Mouse (Mus musculus): ENCODE measurements around the gene Sim1. TPM values are rescaled to one million over a fixed set of nuclear protein-coding genes. Genes with fewer than 3 reads are reported as not detected.

The Sim1 gene
- total and polyA plus RNA-seq, 3 experiments, result not detected

DNA sequence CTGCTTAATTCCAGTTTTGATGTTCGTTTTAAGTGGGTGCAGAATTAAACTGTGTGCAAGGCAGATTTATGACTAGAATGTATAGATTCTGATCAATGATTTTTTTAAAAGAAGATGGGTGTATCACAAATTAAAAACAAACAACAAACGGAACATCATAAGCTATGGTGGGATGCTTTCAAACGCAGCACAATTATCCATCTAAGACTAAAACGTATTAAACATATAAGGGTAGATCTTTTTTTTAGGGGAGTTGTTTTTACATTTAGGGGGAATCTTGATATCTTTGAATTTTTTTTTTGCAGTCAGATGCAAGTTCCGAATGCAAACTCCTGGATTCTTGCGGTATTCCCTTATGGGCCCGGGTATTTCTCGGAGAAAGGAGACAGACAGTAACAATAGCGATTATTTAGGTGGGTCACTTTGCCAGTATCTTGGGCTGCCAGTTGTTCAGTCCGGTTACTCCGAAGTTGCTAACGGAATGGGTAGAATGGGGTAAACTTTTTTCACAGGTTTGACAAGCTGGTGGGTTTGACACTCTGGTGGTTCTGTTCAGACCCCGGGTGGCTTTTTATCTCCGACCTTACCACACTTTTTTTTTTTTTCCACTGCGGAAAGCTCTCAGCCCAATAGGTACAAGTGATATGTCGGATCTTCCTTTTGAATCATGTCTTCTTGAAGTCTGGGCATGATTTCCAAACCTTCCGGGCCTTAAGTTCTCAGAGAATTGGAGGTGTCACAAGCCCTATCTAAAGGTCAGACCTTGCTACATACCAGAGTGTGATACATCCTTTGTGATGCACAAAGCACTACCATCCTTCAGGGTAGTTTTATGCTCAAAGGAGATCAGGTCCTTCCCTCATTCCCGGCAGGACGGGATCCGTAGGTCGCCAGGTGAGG is 5.5 kb downstream of the Sim1 start:
- Histone ChIP-seq H3K9me3 (replicated peaks; ENCODE audit: insufficient read depth, low read length) (no peaks in the 10 kb centered on the region), H3K9ac (ENCODE audit: control insufficient read depth, low read depth, low read length, poor library complexity, severe bottlenecking) (no peak overlapping the region), H3K4me3 (ENCODE audit: control insufficient read depth in 1 of 2, insufficient read depth in 1 of 2, low read depth in 2 of 2, low read length in 2 of 2) (no peak overlapping the region), H3K27me3 (ENCODE audit: control insufficient read depth in 1 of 2, insufficient read depth in 2 of 2, low read length in 2 of 2) (no peaks in the 10 kb centered on the region), H3K36me3 (ENCODE audit: control insufficient read depth in 1 of 2, insufficient read depth in 2 of 2, low read length in 2 of 2) (no peaks in the 10 kb centered on the region), H3K27ac (ENCODE audit: control insufficient read depth, low read depth, low read length) (no peak overlapping the region), H3K4me1 (ENCODE audit: control insufficient read depth in 1 of 2, insufficient read depth in 2 of 2, low read length in 2 of 2) (no peaks in the 10 kb centered on the region), H3K79me2 (ENCODE audit: control insufficient read depth, insufficient read depth, low read length, poor library complexity) (no peaks in the 10 kb centered on the region)
- no peak for TF ChIP-seq ETS1 (IDR thresholded peaks at IDR 0.05; ENCODE audit: low read depth, low read length)
- no peak for TF ChIP-seq UBTF (IDR thresholded peaks at IDR 0.05; ENCODE audit: borderline replicate concordance, insufficient read depth, low read depth, low read length)
- no peak for TF ChIP-seq EP300 (IDR thresholded peaks at IDR 0.05; ENCODE audit: low read depth in 1 of 2, low read length in 2 of 2)
- no peak for DNase-seq (ENCODE audit: low read depth, low spot score)

DNA sequence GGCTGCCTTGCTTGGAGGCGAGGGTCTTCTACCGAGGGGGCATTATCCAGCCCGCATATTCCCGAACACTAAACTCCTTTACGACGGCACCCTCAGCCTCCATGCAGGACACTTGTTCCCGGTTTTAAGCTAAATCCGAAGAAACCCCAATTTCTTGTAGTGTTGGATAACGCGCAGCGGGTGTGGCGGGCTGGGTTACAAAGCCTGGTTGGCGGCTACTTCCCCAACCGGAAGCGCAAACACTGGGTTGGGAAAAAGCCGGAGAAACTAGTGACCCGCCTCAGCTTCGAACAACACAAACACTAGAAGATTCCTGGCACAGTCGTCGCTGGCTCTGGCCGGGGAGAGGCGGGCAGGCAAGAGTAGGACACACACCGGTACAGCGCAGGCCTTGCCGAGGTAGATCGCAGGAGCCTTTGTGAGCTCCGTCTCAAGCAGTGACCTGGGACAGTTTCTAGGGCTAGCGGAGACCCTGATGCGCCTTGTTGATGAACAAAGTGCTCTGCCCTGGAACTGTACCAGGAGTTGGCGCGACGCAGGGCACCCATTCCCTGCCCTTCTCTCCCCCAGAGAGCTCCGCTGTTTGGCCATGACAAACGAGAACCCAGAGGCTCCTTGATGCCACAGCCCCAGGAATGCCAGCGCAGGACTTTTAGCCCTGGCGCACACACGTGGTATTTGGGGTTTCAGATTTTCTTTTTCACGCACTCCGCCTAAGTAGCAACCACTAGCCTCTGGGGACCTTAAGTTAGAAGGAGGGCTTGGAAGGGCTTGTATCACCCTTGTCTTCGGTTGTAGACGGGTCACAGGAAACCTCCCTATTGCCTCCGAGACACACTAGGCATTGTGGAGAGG is 6.4 kb downstream of the Sim1 start:
- DNase-seq (ENCODE audit: low read depth, low spot score), result no peak
- Histone ChIP-seq H3K36me3 (ENCODE audit: control insufficient read depth in 1 of 2, insufficient read depth in 2 of 2, low read length in 2 of 2) (no peaks in the 10 kb centered on the region), H3K27ac (ENCODE audit: control insufficient read depth, low read depth, low read length) (no peak overlapping the region), H3K9ac (ENCODE audit: control insufficient read depth, low read depth, low read length, poor library complexity, severe bottlenecking) (no peak overlapping the region), H3K27me3 (ENCODE audit: control insufficient read depth in 1 of 2, insufficient read depth in 2 of 2, low read length in 2 of 2) (no peaks in the 10 kb centered on the region), H3K4me1 (ENCODE audit: control insufficient read depth in 1 of 2, insufficient read depth in 2 of 2, low read length in 2 of 2) (no peaks in the 10 kb centered on the region), H3K79me2 (ENCODE audit: control insufficient read depth, insufficient read depth, low read length, poor library complexity) (no peaks in the 10 kb centered on the region), H3K4me3 (ENCODE audit: control insufficient read depth in 1 of 2, insufficient read depth in 1 of 2, low read depth in 2 of 2, low read length in 2 of 2) (no peak overlapping the region), H3K9me3 (replicated peaks; ENCODE audit: insufficient read depth, low read length) (no peaks in the 10 kb centered on the region)
- no peak for TF ChIP-seq CTCF (IDR thresholded peaks at IDR 0.05 in 2 of 3, conservative IDR thresholded peaks at IDR 0.05 in 1 of 3; ENCODE audit: control insufficient read depth in 1 of 3, insufficient read depth in 1 of 3, low read depth in 2 of 3, low read length in 3 of 3, poor library complexity in 1 of 3, severe bottlenecking in 1 of 3)
- TF ChIP-seq CHD2 (IDR thresholded peaks at IDR 0.05; ENCODE audit: low read length), result no peak
- no peak for TF ChIP-seq MAFK (IDR thresholded peaks at IDR 0.05; ENCODE audit: borderline replicate concordance, low read depth, low read length)
- no peak for TF ChIP-seq POLR2A (IDR thresholded peaks at IDR 0.05; ENCODE audit: control insufficient read depth in 1 of 2, insufficient read depth in 1 of 2, low read depth in 1 of 2, low read length in 2 of 2, poor library complexity in 1 of 2)
- no peak for TF ChIP-seq POLR2AphosphoS5 (IDR thresholded peaks at IDR 0.05; ENCODE audit: borderline replicate concordance, low read depth, low read length)
- no peak for TF ChIP-seq BHLHE40 (IDR thresholded peaks at IDR 0.05; ENCODE audit: borderline replicate concordance, low read depth, low read length)
